In genomic region chr3:31254427-31254826, GRCm38 (mm10) we compare ENCODE assay signal across 12 mouse cellular contexts. TPM values are rescaled to one million over a fixed set of nuclear protein-coding genes. Genes with fewer than 3 reads are reported as not detected.
DNase-seq lines count a peak whose midpoint lies in the region; ATAC-seq and TF ChIP-seq lines count a peak whose summit lies in the region.
"Had no signal": no experiment of that assay in that cellular context is flagged by ENCODE, and none has a peak within 500 bp of the region (broad histone marks: within the 10 kb centered on the region; RNA-seq: fewer than 3 reads in every experiment).

No protein-coding gene starts in this region.

- H3K36me3 ChIP-seq in heart, postnatal 0 days (replicated peaks; ENCODE audit: control insufficient read depth, insufficient read depth, low read length) = no peaks in the 10 kb centered on the region
- no peaks in the 10 kb centered on the region for H3K36me3 ChIP-seq in midbrain, embryonic 15.5 days (replicated peaks)
- H3K36me3 ChIP-seq: hindbrain, embryonic 12.5 days had no signal

- H3K9me3 ChIP-seq in heart, postnatal 0 days (replicated peaks; ENCODE audit: control insufficient read depth, low read length) = no peaks in the 10 kb centered on the region
- no peaks in the 10 kb centered on the region for H3K9me3 ChIP-seq in midbrain, embryonic 15.5 days
- H3K9me3 ChIP-seq: hindbrain, embryonic 12.5 days; neural tube, embryonic 12.5 days had no signal

- no peak overlapping the region for H3K9ac ChIP-seq in heart, postnatal 0 days (replicated peaks; ENCODE audit: low read depth, low read length)
- no peak overlapping the region for H3K9ac ChIP-seq in midbrain, embryonic 15.5 days
- H3K9ac ChIP-seq: hindbrain, embryonic 12.5 days; neural tube, embryonic 12.5 days had no signal

- no peak overlapping the region for H3K27ac ChIP-seq in heart, postnatal 0 days (ENCODE audit: low read depth)
- H3K27ac ChIP-seq in midbrain, embryonic 15.5 days = no peak overlapping the region
- H3K27ac ChIP-seq: hindbrain, embryonic 12.5 days; neural tube, embryonic 12.5 days had no signal

- TF ChIP-seq CTCF in heart, postnatal 0 days (IDR thresholded peaks at IDR 0.05; ENCODE audit: low read depth) = no peak

- H3K4me3 ChIP-seq in heart, postnatal 0 days (ENCODE audit: low read depth, low read length) = no peak overlapping the region
- no peak overlapping the region for H3K4me3 ChIP-seq in midbrain, embryonic 15.5 days
- H3K4me3 ChIP-seq: hindbrain, embryonic 12.5 days; neural tube, embryonic 12.5 days had no signal

- H3K4me2 ChIP-seq in heart, postnatal 0 days (ENCODE audit: low read depth, low read length) = no peak overlapping the region
- no peak overlapping the region for H3K4me2 ChIP-seq in midbrain, embryonic 15.5 days
- H3K4me2 ChIP-seq: hindbrain, embryonic 12.5 days; neural tube, embryonic 12.5 days had no signal

- 0 out of 2 replicates have a peak, but pooled peaks cover 12% of the 10 kb centered on the region for H3K4me1 ChIP-seq in heart, postnatal 0 days (ENCODE audit: control insufficient read depth, insufficient read depth)
- H3K4me1 ChIP-seq in midbrain, embryonic 15.5 days = no peaks in the 10 kb centered on the region
- H3K4me1 ChIP-seq: hindbrain, embryonic 12.5 days; neural tube, embryonic 12.5 days had no signal

- TF ChIP-seq EP300 in heart, postnatal 0 days (IDR thresholded peaks at IDR 0.05; ENCODE audit: low read depth) = no peak

- H3K27me3 ChIP-seq in heart, postnatal 0 days (ENCODE audit: control insufficient read depth, insufficient read depth, low read length) = no peaks in the 10 kb centered on the region
- no peaks in the 10 kb centered on the region for H3K27me3 ChIP-seq in midbrain, embryonic 15.5 days (replicated peaks)
- H3K27me3 ChIP-seq: hindbrain, embryonic 12.5 days; neural tube, embryonic 12.5 days had no signal

- no peak for DNase-seq in heart, postnatal 0 days (ENCODE audit: low spot score)
- DNase-seq in heart, postnatal 36 days = no peak
- peak; percentile 71 for DNase-seq in cerebellum, adult 9-10 months
- DNase-seq in layer of hippocampus, postnatal 10 days (ENCODE audit: low spot score in 2 of 2) = peak; percentile 26 to 32
- DNase-seq in right cerebral cortex, postnatal 10 days (ENCODE audit: low spot score in 2 of 2) = peak; percentile 41 to 61
- DNase-seq in spleen, adult 12 weeks (ENCODE audit: low spot score) = no peak
- DNase-seq in spleen, adult 18-20 months = no peak

- 40% methylated on average over 7 of the region's 7 CpGs for WGBS in heart, postnatal 0 days
- WGBS in midbrain, embryonic 15.5 days = 87% methylated on average over 7 of the region's 7 CpGs

- peak; percentile 65 for ATAC-seq in heart, postnatal 0 days (ENCODE audit: insufficient read depth, low read depth)
- no peak for ATAC-seq in midbrain, embryonic 15.5 days (replicated peaks)
- ATAC-seq: CD4-positive, CD25-positive, alpha-beta regulatory T cell, adult 4 months had no signal

- intact Hi-C loops in heart, postnatal 36 days (cut with DNase I) = no loop called here

RNA-seq across cellular contexts. Expression of gene Slc7a14, which starts 55.8 kb away (rescaled TPM):
- total RNA-seq in heart, postnatal 0 days (2014; rRNA removed; ENCODE audit: low replicate concordance) = 0.12 and 0.53 TPM in 2 replicates
- 0.08 and 0.10 TPM in 2 replicates for polyA plus RNA-seq in heart, postnatal 0 days (2015; fragmentation: Nextera tagmentation; extraction: Ambion mirVana)
- under 1 TPM; 0.03 to 0.11 TPM for total RNA-seq in heart, postnatal 36 days (2021)
- total RNA-seq in layer of hippocampus, postnatal 10 days (2021) = 10 to 100 TPM; 47.7 to 53.4 TPM
- polyA plus RNA-seq in midbrain, embryonic 15.5 days (2015; fragmentation: Nextera tagmentation; extraction: Ambion mirVana) = 6.6 and 7.7 TPM in 2 replicates
- total RNA-seq: common myeloid progenitor, adult 5-6 weeks had no signal
- polyA plus RNA-seq: CD4-positive, CD25-positive, alpha-beta regulatory T cell, adult 4 months had no signal

Comparison
In these comparisons a context has a peak if more than half of its experiments do, and no peak if none do; other contexts are left out.
1. DNase-seq: peak in cerebellum, adult 9-10 months (single experiment), layer of hippocampus, postnatal 10 days (2 of 2) and right cerebral cortex, postnatal 10 days (2 of 2); none in heart, postnatal 0 days (single experiment), heart, postnatal 36 days (0 of 2), spleen, adult 12 weeks (single experiment) and spleen, adult 18-20 months (0 of 2).
2. RNA of gene Slc7a14, which starts 55.8 kb away (total RNA-seq): 47.7 to 53.4 TPM in layer of hippocampus, postnatal 10 days; 0.12 to 0.53 TPM in heart, postnatal 0 days and 0.03 to 0.11 TPM in heart, postnatal 36 days; every median in the first group is over 10 times any median in the second.